Mouse (Mus musculus) inflammation-experienced regulatory T-cells (primary cell): ENCODE data around the gene Krtap4-1. TPM values are rescaled to one million over a fixed set of nuclear protein-coding genes. Genes with fewer than 3 reads are reported as not detected.

Experiments used
- polyA plus RNA-seq, 2 experiments: library from polyadenylated mRNA; unstranded; fragments of 100-300 nt; shearing (Covaris generic); gene quantifications; one replicate each; pipeline ENCODE4 v1.2.1; 2017

Gene Krtap4-1
- under 1 TPM in 1 of 2 experiments, not detected in 1; 0.20 TPM for polyA plus RNA-seq

DNA sequence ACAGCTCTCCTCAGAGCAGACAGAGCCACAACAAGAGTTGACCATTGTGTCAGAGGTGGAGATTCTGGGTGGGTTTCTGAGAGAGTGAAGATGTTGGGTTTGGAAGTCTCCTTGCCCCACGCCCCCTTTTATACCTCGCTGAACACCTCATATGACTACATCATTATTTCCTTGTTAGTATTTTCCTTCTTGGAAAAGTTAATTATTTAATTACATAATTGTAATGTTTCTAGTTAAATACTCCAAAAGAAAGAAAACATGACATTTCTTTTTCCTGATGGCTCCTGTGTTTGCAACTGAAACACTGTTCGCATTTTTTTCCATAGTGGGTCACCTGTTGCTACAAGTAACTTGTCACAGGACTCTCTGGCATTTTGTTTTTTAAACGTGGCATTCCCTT, at the start of gene Krtap4-1:
Gene Krtap4-1, minus strand, starts transcription at position 101 of the 400 bp plus-strand sequence.

GRCm38 (mm10) chr11:99665860-99666259, 37.8 kb upstream of the Krtap4-1 start, which contains the start of gene Krtap4-6:
TSS of gene Krtap4-6 (minus strand) at chr11:99665960.

DNA sequence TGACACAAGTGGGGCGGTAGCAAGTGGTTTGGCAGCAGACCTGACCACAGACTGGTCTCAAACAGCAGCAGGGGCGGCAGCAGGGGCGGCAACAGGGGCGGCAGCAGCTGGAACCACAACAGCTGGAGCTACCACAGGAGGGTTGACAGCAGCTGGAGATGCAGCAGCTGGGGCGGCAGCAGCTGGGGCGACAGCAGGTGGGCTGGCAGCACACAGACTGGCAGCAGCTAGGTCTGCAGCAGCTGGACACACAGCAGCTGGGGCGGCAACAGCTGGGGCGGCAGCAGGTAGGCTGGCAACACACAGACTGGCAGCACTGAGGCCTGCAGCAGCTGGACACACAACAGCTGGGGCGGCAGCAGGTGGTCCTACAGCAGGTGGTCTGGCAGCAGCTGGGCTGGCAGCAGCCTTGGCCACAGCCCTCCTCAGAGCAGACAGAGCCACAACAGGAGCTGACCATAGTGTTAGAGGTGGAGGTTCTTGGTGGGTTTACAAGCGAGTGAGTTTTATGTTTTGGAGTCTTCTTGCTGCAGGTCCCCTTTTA, 30.5 kb upstream of the Krtap4-1 start, which contains the start of gene Gm11563:
Gene Gm11563, minus strand, starts transcription at position 494 of the 544 bp plus-strand sequence.

DNA sequence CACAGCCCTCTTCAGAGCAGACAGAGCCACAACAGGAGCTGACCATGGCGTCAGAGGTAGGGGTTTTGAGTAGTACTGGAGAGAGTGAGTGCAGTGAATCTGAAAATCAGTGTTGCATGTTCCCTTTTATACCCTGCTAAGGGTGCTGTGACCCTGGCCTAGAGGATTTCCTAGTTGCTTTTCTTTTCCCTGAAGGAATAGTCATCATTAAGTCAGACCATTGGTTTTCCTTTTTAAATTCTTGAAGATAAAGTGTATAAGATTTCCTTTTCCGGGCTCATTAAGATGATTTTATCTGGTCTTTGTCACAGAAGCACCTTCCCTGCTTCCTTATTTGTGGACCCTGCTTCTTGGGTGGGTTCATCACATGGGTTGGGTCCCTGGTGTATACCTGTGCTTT, 22.1 kb upstream of the Krtap4-1 start, which contains the start of gene Gm11555:
Gene Gm11555, minus strand, starts transcription at position 101 of the 400 bp plus-strand sequence.

GRCm38 (mm10) chr11:99643635-99644139, 15.6 kb upstream of the Krtap4-1 start, which contains the start of gene Krtap4-7:
TSS of gene Krtap4-7 (minus strand) at chr11:99644089.

GRCm38 (mm10) chr11:99634653-99635134, 6.7 kb upstream of the Krtap4-1 start, which contains the start of gene Krtap4-2:
TSS of gene Krtap4-2 (minus strand) at chr11:99635084.

DNA sequence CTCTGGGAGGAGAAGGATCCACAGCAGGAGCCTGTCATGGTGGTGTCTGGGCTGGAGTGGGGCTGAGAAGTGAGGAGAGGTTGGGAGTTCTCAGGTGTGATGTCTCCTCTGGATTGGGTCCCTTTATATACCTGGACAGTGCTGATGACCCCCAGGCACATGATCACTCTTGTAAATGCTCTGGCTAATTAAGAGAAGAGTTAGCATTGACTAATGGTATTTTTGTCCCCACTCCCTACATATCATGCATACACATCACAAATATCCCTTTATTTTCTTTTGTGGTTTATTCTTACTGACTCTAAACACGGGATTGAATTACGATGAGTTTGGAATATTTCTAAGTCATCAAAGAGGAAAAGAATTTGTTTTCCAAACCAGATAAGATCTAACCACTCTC, 7.7 kb downstream of the Krtap4-1 start, which contains the start of gene Gm11562:
Gene Gm11562, minus strand, starts transcription at position 101 of the 400 bp plus-strand sequence.

GRCm38 (mm10) chr11:99614796-99615363, 13.2 kb downstream of the Krtap4-1 start, which contains the start of gene Krtap2-4:
TSS of gene Krtap2-4 (minus strand) at chr11:99614846.

DNA sequence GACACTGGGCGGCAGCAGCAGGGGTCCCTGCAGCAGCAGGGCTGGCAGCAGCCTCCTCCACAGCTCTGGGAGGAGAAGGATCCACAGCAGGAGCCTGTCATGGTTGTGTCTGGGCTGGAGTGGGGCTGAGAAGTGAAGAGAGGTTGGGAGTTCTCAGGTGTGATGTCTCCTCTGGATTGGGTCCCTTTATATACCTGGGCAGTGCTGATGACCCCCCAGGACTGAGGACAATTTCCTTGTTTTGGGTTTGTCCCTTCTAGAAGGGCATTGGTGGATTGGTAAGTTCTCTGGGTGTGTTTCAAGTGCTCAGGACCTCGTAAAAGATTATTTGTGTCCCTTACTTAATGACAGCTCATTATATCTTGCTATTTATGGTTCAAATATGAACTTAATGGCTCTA, 17.9 kb downstream of the Krtap4-1 start, which contains the start of gene Gm11937:
Gene Gm11937, minus strand, starts transcription at position 101 of the 400 bp plus-strand sequence.

GRCm38 (mm10) chr11:99603208-99603607, 24.8 kb downstream of the Krtap4-1 start, which contains the start of gene Gm11938:
TSS of gene Gm11938 (minus strand) at chr11:99603308.

GRCm38 (mm10) chr11:99597742-99598141, 30.3 kb downstream of the Krtap4-1 start, which contains the start of gene Krtap9-3:
TSS of gene Krtap9-3 (minus strand) at chr11:99598105.

DNA sequence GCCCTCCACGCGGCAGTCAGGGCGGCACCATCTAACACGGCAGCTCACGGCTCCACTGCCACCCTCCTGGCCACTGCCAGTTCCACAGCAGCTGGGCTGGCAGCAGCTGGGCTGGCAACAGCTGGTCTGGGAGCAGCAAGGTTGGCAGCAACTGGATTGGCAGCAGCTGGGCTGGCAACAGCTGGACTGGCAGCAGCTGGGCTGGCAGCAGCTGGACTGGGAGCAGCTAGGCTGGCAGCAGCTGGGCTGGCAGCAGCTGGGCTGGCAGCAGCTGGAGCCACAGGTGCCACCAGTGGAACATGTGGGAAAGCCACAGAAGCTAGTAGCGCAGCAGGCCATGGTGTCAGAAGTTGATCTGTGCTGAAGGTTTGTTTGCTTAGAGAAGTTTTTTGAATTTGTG, 37.1 kb downstream of the Krtap4-1 start, which contains the start of gene Krtap1-3:
Gene Krtap1-3, minus strand, starts transcription at position 359 of the 400 bp plus-strand sequence.

GRCm38 (mm10) chr11:99583245-99583704, 44.8 kb downstream of the Krtap4-1 start, which contains the start of gene Krtap1-4:
TSS of gene Krtap1-4 (minus strand) at chr11:99583654.

GRCm38 (mm10) chr11:99580636-99581035, 47.4 kb downstream of the Krtap4-1 start, which contains the start of gene Krtap1-5:
TSS of gene Krtap1-5 (minus strand) at chr11:99581016.

Other genes starting within 250 kb of the Krtap4-1 start
- gene Krt10, start 238.9 kb downstream of the Krtap4-1 start, polyA plus RNA-seq = 10 to 100 TPM; 13.0 to 18.0 TPM
- gene Krt12, start 206.0 kb downstream of the Krtap4-1 start, polyA plus RNA-seq = under 1 TPM in 1 of 2 experiments, not detected in 1; 0.22 TPM
- under 1 TPM in 1 of 2 experiments, not detected in 1; 0.15 TPM for gene Krt20, start 190.1 kb downstream of the Krtap4-1 start, polyA plus RNA-seq
- under 1 TPM; 0.71 to 0.82 TPM for gene Krt23, start 135.1 kb downstream of the Krtap4-1 start, polyA plus RNA-seq
- not detected for gene Krt39, start 106.9 kb downstream of the Krtap4-1 start, polyA plus RNA-seq
- gene Krt40, start 85.1 kb downstream of the Krtap4-1 start, polyA plus RNA-seq = not detected
- not detected for gene Krtap3-3, start 77.4 kb downstream of the Krtap4-1 start, polyA plus RNA-seq
- gene Krtap3-2, start 71.4 kb downstream of the Krtap4-1 start, polyA plus RNA-seq = 1 to 10 TPM in 1 of 2 experiments, not detected in 1; 3.5 TPM
- gene Gm11939, start 68.8 kb downstream of the Krtap4-1 start, polyA plus RNA-seq = under 1 TPM in 1 of 2 experiments, not detected in 1; 0.60 TPM
- gene Krtap3-1, start 61.6 kb downstream of the Krtap4-1 start, polyA plus RNA-seq = not detected
- gene Krtap1-5, start 47.2 kb downstream of the Krtap4-1 start, polyA plus RNA-seq = under 1 TPM in 1 of 2 experiments, not detected in 1; 0.55 TPM
- 1 to 10 TPM in 1 of 2 experiments, under 1 TPM in 1; 0.61 to 1.2 TPM for gene Krtap1-4, start 44.6 kb downstream of the Krtap4-1 start, polyA plus RNA-seq
- gene Krtap1-3, start 36.9 kb downstream of the Krtap4-1 start, polyA plus RNA-seq = not detected
- gene Krtap9-3, start 30.1 kb downstream of the Krtap4-1 start, polyA plus RNA-seq = under 1 TPM in 1 of 2 experiments, not detected in 1; 0.31 TPM
- not detected for gene Gm11938, start 24.9 kb downstream of the Krtap4-1 start, polyA plus RNA-seq
- not detected for gene Gm11937, start 18.0 kb downstream of the Krtap4-1 start, polyA plus RNA-seq
- not detected for gene Krtap2-4, start 13.4 kb downstream of the Krtap4-1 start, polyA plus RNA-seq
- not detected for gene Gm11562, start 7.8 kb downstream of the Krtap4-1 start, polyA plus RNA-seq
- not detected for gene Krtap4-2, start 6.8 kb upstream of the Krtap4-1 start, polyA plus RNA-seq
- under 1 TPM in 1 of 2 experiments, not detected in 1; 0.16 TPM for gene Krtap4-7, start 15.9 kb upstream of the Krtap4-1 start, polyA plus RNA-seq
- gene Gm11555, start 22.0 kb upstream of the Krtap4-1 start, polyA plus RNA-seq = not detected
- not detected for gene Gm11563, start 30.7 kb upstream of the Krtap4-1 start, polyA plus RNA-seq
- gene Krtap4-6, start 37.7 kb upstream of the Krtap4-1 start, polyA plus RNA-seq = not detected
- not detected for gene Gm14190, start 62.5 kb upstream of the Krtap4-1 start, polyA plus RNA-seq
- gene Gm14180, start 106.1 kb upstream of the Krtap4-1 start, polyA plus RNA-seq = not detected
- gene Gm11595, start 144.7 kb upstream of the Krtap4-1 start, polyA plus RNA-seq = not detected
- gene Krtap4-8, start 152.5 kb upstream of the Krtap4-1 start, polyA plus RNA-seq = under 1 TPM in 1 of 2 experiments, not detected in 1; 0.24 TPM
- gene Krtap4-9, start 157.0 kb upstream of the Krtap4-1 start, polyA plus RNA-seq = under 1 TPM in 1 of 2 experiments, not detected in 1; 0.28 TPM
- gene Gm11596, start 165.2 kb upstream of the Krtap4-1 start, polyA plus RNA-seq = not detected
- not detected for gene Gm11569, start 170.7 kb upstream of the Krtap4-1 start, polyA plus RNA-seq
- gene Gm11554, start 176.2 kb upstream of the Krtap4-1 start, polyA plus RNA-seq = not detected
- gene Krtap4-13, start 181.7 kb upstream of the Krtap4-1 start, polyA plus RNA-seq = not detected
- gene Gm11564, start 187.4 kb upstream of the Krtap4-1 start, polyA plus RNA-seq = not detected
- gene 2300003K06Rik, start 209.8 kb upstream of the Krtap4-1 start, polyA plus RNA-seq = not detected
- gene Krtap4-16, start 223.4 kb upstream of the Krtap4-1 start, polyA plus RNA-seq = under 1 TPM in 1 of 2 experiments, not detected in 1; 0.60 TPM
- not detected for gene Gm11568, start 229.7 kb upstream of the Krtap4-1 start, polyA plus RNA-seq
- gene Gm11559, start 236.2 kb upstream of the Krtap4-1 start, polyA plus RNA-seq = not detected
- not detected for gene Krtap9-1, start 245.2 kb upstream of the Krtap4-1 start, polyA plus RNA-seq